Comparison of ENCODE assay signal across 10 mouse cellular contexts in genomic region chr9:21796919-21797318, GRCm38 (mm10). TPM values are rescaled to one million over a fixed set of nuclear protein-coding genes. Genes with fewer than 3 reads are reported as not detected.
DNase-seq lines count a peak whose midpoint lies in the region; ATAC-seq and TF ChIP-seq lines count a peak whose summit lies in the region.
"Had no signal": no experiment of that assay in that cellular context is flagged by ENCODE, and none has a peak within 500 bp of the region (broad histone marks: within the 10 kb centered on the region; RNA-seq: fewer than 3 reads in every experiment).

No protein-coding gene starts in this region.

- ATAC-seq in kidney, embryonic 16.5 days (ENCODE audit: low FRiP score, low TSS enrichment): no peak
- ATAC-seq in hindbrain, embryonic 12.5 days (ENCODE audit: low FRiP score): no peak
- ATAC-seq in liver, postnatal 0 days: no peak

- H3K4me2 ChIP-seq in kidney, embryonic 16.5 days (replicated peaks; ENCODE audit: low read depth, low read length): peak overlapping the region; percentile 70
- H3K4me2 ChIP-seq in hindbrain, embryonic 12.5 days (replicated peaks): peak overlapping the region; percentile 80; the same call in 1 of the 2 replicates
- peak overlapping the region; percentile 22; the same call in 1 of the 2 replicates for H3K4me2 ChIP-seq in liver, postnatal 0 days (ENCODE audit: low read depth, low read length)

- no peak for TF ChIP-seq CTCF in liver, postnatal 0 days (IDR thresholded peaks at IDR 0.05; ENCODE audit: low read depth)

- peak overlapping the region; percentile 92; the same call in 1 of the 2 replicates for H3K9ac ChIP-seq in kidney, embryonic 16.5 days (replicated peaks; ENCODE audit: low read length)
- H3K9ac ChIP-seq in hindbrain, embryonic 12.5 days: no peak overlapping the region
- no peak overlapping the region; the same call in 1 of the 2 replicates for H3K9ac ChIP-seq in liver, postnatal 0 days (replicated peaks)

- TF ChIP-seq EP300 in liver, postnatal 0 days (IDR thresholded peaks at IDR 0.05; ENCODE audit: low read depth): no peak

- DNase-seq in kidney, postnatal 14 days: no peak
- no peak for DNase-seq in liver, postnatal 0 days
- DNase-seq in yolk sac, embryonic 10.5 days (ENCODE audit: low spot score): no peak
- DNase-seq in cerebellum, adult 9-11 months: no peak
- no peak for DNase-seq in spleen, postnatal 4 days (ENCODE audit: low spot score in 2 of 2)

- no peaks in the 10 kb centered on the region for H3K27me3 ChIP-seq in kidney, embryonic 16.5 days (ENCODE audit: insufficient read depth, low read length)
- peaks cover 6% of the 10 kb centered on the region; the same call in 1 of the 2 replicates for H3K27me3 ChIP-seq in hindbrain, embryonic 12.5 days
- H3K27me3 ChIP-seq in liver, postnatal 0 days (ENCODE audit: insufficient read depth, low read length): no peaks in the 10 kb centered on the region

- H3K9me3 ChIP-seq in kidney, embryonic 16.5 days (ENCODE audit: low read length): no peaks in the 10 kb centered on the region
- no peaks in the 10 kb centered on the region for H3K9me3 ChIP-seq in hindbrain, embryonic 12.5 days (replicated peaks)
- no peaks in the 10 kb centered on the region for H3K9me3 ChIP-seq in liver, postnatal 0 days (ENCODE audit: low read length)
- H3K9me3 ChIP-seq: forebrain, embryonic 12.5 days; G1E had no signal

- peaks cover 36% of the 10 kb centered on the region for H3K36me3 ChIP-seq in kidney, embryonic 16.5 days (ENCODE audit: insufficient read depth, low read length)
- H3K36me3 ChIP-seq in hindbrain, embryonic 12.5 days: peaks cover 18% of the 10 kb centered on the region
- 0 out of 2 replicates have a peak, but pooled peaks cover 6% of the 10 kb centered on the region for H3K36me3 ChIP-seq in liver, postnatal 0 days (replicated peaks; ENCODE audit: insufficient read depth, low read length)
- H3K36me3 ChIP-seq: G1E had no signal

- 55% methylated on average over 3 of the region's 3 CpGs for WGBS in kidney, embryonic 16.5 days
- 71% methylated on average over 3 of the region's 3 CpGs for WGBS in hindbrain, embryonic 12.5 days
- 44% methylated on average over 3 of the region's 3 CpGs for WGBS in liver, postnatal 0 days (ENCODE audit: insufficient replicate concordance)

- peak overlapping the region; percentile 89 for H3K4me3 ChIP-seq in kidney, embryonic 16.5 days (ENCODE audit: low read length)
- H3K4me3 ChIP-seq in brown adipose tissue, adult 24 weeks (ENCODE audit: insufficient read depth, low read depth, low read length): peak overlapping the region; percentile 92
- peak overlapping the region; percentile 59 for H3K4me3 ChIP-seq in hindbrain, embryonic 12.5 days
- no peak overlapping the region for H3K4me3 ChIP-seq in liver, postnatal 0 days (ENCODE audit: low read depth, low read length)

- H3K4me1 ChIP-seq in kidney, embryonic 16.5 days (ENCODE audit: insufficient read depth, low read length): peaks cover 38% of the 10 kb centered on the region
- peaks cover 20% of the 10 kb centered on the region for H3K4me1 ChIP-seq in brown adipose tissue, adult 24 weeks (ENCODE audit: control insufficient read depth, insufficient read depth, insufficient read length, low read length)
- H3K4me1 ChIP-seq in hindbrain, embryonic 12.5 days: peaks cover 27% of the 10 kb centered on the region
- peaks cover 23% of the 10 kb centered on the region; the same call in 1 of the 2 replicates for H3K4me1 ChIP-seq in liver, postnatal 0 days (ENCODE audit: insufficient read depth)

- peak overlapping the region; percentile 96 for H3K27ac ChIP-seq in kidney, embryonic 16.5 days (ENCODE audit: low read length)
- H3K27ac ChIP-seq in brown adipose tissue, adult 24 weeks (replicated peaks; ENCODE audit: low read depth, low read length): no peak overlapping the region
- H3K27ac ChIP-seq in hindbrain, embryonic 12.5 days: no peak overlapping the region
- no peak overlapping the region for H3K27ac ChIP-seq in liver, postnatal 0 days (ENCODE audit: low read depth)

RNA-seq across cellular contexts. Expression of gene Kank2, which starts 1.6 kb away (rescaled TPM):
- polyA plus RNA-seq in kidney, embryonic 16.5 days (2015; fragmentation: Nextera tagmentation; extraction: Ambion mirVana): 18.7 and 19.7 TPM in 2 replicates
- polyA plus RNA-seq in brown adipose tissue, adult 24 weeks (2012; ENCODE audit: insufficient read depth, insufficient read length, missing spikeins): 19.7 and 29.7 TPM in 2 replicates
- polyA plus RNA-seq in hindbrain, embryonic 12.5 days (2016; fragmentation: Nextera tagmentation; extraction: Ambion mirVana): 10.6 and 11.2 TPM in 2 replicates
- polyA plus RNA-seq in liver, postnatal 0 days (2015; fragmentation: Nextera tagmentation; extraction: Ambion mirVana): 2.8 and 3.7 TPM in 2 replicates
- polyA plus RNA-seq: G1E had no signal

RNA-seq across cellular contexts. Expression of gene Spc24, which starts 36.8 kb away (rescaled TPM):
- polyA plus RNA-seq in kidney, embryonic 16.5 days (2015; fragmentation: Nextera tagmentation; extraction: Ambion mirVana): 120 and 134 TPM in 2 replicates
- not detected in 2 replicates for polyA plus RNA-seq in brown adipose tissue, adult 24 weeks (2012; ENCODE audit: insufficient read depth, insufficient read length, missing spikeins)
- 61.6 and 68.2 TPM in 2 replicates for polyA plus RNA-seq in hindbrain, embryonic 12.5 days (2016; fragmentation: Nextera tagmentation; extraction: Ambion mirVana)
- 38.4 and 41.4 TPM in 2 replicates for polyA plus RNA-seq in liver, postnatal 0 days (2015; fragmentation: Nextera tagmentation; extraction: Ambion mirVana)

RNA-seq across cellular contexts. Expression of gene Angptl8, which starts 38.4 kb away (rescaled TPM):
- 5.4 and 6.0 TPM in 2 replicates for polyA plus RNA-seq in kidney, embryonic 16.5 days (2015; fragmentation: Nextera tagmentation; extraction: Ambion mirVana)
- 54.2 and 167 TPM in 2 replicates for polyA plus RNA-seq in brown adipose tissue, adult 24 weeks (2012; ENCODE audit: insufficient read depth, insufficient read length, missing spikeins)
- 0.26 and 1.1 TPM in 2 replicates for polyA plus RNA-seq in hindbrain, embryonic 12.5 days (2016; fragmentation: Nextera tagmentation; extraction: Ambion mirVana)
- 74.6 and 75.7 TPM in 2 replicates for polyA plus RNA-seq in liver, postnatal 0 days (2015; fragmentation: Nextera tagmentation; extraction: Ambion mirVana)
- polyA plus RNA-seq: G1E had no signal

RNA-seq across cellular contexts. Expression of gene Dock6, which starts 55.5 kb away (rescaled TPM):
- polyA plus RNA-seq in kidney, embryonic 16.5 days (2015; fragmentation: Nextera tagmentation; extraction: Ambion mirVana): 46.8 and 47.1 TPM in 2 replicates
- 6.9 and 9.5 TPM in 2 replicates for polyA plus RNA-seq in brown adipose tissue, adult 24 weeks (2012; ENCODE audit: insufficient read depth, insufficient read length, missing spikeins)
- 21.6 and 24.4 TPM in 2 replicates for polyA plus RNA-seq in hindbrain, embryonic 12.5 days (2016; fragmentation: Nextera tagmentation; extraction: Ambion mirVana)
- 3.6 and 4.1 TPM in 2 replicates for polyA plus RNA-seq in liver, postnatal 0 days (2015; fragmentation: Nextera tagmentation; extraction: Ambion mirVana)

Comparison
In these comparisons a context has a peak if more than half of its experiments do, and no peak if none do; other contexts are left out.
1. H3K4me2 ChIP-seq: peak in every context shown above with its lines; median percentile 80 in hindbrain, embryonic 12.5 days; 70 in kidney, embryonic 16.5 days; 22 in liver, postnatal 0 days.
2. RNA of gene Spc24, which starts 36.8 kb away (polyA plus RNA-seq): 120 to 134 TPM in kidney, embryonic 16.5 days, 61.6 to 68.2 TPM in hindbrain, embryonic 12.5 days and 38.4 to 41.4 TPM in liver, postnatal 0 days; not detected in brown adipose tissue, adult 24 weeks; every median in the first group is over 10 times any median in the second.